Mouse (Mus musculus) cerebellum, adult 2 months (tissue): ENCODE data around the gene Shank3. TPM values are rescaled to one million over a fixed set of nuclear protein-coding genes. Genes with fewer than 3 reads are reported as not detected.

ENCODE experiments used
- DNase-seq, 2 experiments: peaks; one replicate each; pipeline ENCODE4 v3.0.0; 2021
- H3K27ac ChIP-seq: fragments of 200-500 bp; 2 replicates; pipeline ENCODE4 v1.5.1; 2012; ENCODE audit warnings: low read length, control low read depth, inconsistent platforms; ENCODE audit not compliant: insufficient read depth
- H3K27me3 ChIP-seq: fragments of 200-500 bp; 2 replicates; pipeline ENCODE4 v1.6.1; 2012; ENCODE audit warnings: inconsistent platforms, mild to moderate bottlenecking, low read length, moderate library complexity; ENCODE audit not compliant: control insufficient read depth, insufficient read depth
- H3K4me1 ChIP-seq: fragments of 200-500 bp; 2 replicates; pipeline ENCODE4 v1.6.1; 2011; ENCODE audit warnings: low read length; ENCODE audit not compliant: control insufficient read depth, insufficient read depth
- H3K4me3 ChIP-seq: fragments of 200-500 bp; replicated peaks from 2 replicates; pipeline ENCODE3; 2011; ENCODE audit warnings: mild to moderate bottlenecking, low read depth, low read length, control low read depth; ENCODE audit not compliant: insufficient read depth
- CTCF ChIP-seq: fragments of 200-500 bp; IDR thresholded peaks from 2 replicates; pipeline ENCODE4 v1.5.1; 2011; ENCODE audit warnings: low read depth, mild to moderate bottlenecking, control low read depth, low read length, moderate library complexity, borderline replicate concordance; ENCODE audit not compliant: insufficient read depth
- POLR2A ChIP-seq: fragments of 200-500 bp; IDR thresholded peaks from 2 replicates; pipeline ENCODE4 v1.6.1; 2011; ENCODE audit warnings: low read length, control low read depth, borderline replicate concordance; ENCODE audit not compliant: insufficient read depth
- WGBS: fragments of 180-500 bp; shearing (Covaris S2); methylation state at CpG from one replicate; pipeline ENCODE4 v1.1.7; 2018; 5-methylcytosine and 5-hydroxymethylcytosine counted together
- polyA plus RNA-seq: library from polyadenylated mRNA; depleted of rRNA; stranded (reverse); fragments of >200 nt; gene quantifications from 2 replicates; pipeline ENCODE4 v1.2.3, GENCODE M21; 2012

Shank3 gene
- polyA plus RNA-seq, 1 experiment = 84.7 TPM

- no peaks in the 10 kb centered on the region for H3K4me1 ChIP-seq
- no peak for DNase-seq
- H3K27ac ChIP-seq = no peak overlapping the region
- no peak for TF ChIP-seq CTCF
- TF ChIP-seq POLR2A = no peak
- H3K27me3 ChIP-seq = no peaks in the 10 kb centered on the region
- 80% methylated on average over 5 of the region's 5 CpGs for WGBS
- H3K4me3 ChIP-seq = no peak overlapping the region
Observed at GRCm38 (mm10) chr15:89585101-89585500, 85.7 kb downstream of the Shank3 start.

DNA sequence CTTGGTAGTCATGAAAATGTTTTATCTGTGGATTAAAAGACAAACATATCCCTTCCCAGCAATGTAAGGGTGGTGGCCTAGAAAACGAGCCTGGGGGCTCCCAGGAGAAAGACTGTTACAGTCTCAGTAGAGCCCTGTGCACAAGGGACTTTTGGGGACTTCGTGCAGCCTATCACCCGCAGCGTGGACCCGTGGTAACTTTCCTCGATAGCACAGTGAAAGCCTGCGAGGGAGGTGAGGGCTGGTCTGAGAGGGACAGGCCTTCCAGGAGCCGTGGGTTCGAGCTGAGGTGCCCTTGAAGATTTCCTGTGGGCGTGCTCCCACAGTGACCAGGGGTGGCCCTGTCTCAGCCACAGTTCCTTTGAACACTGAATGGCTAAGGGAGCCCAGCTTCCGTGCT is 86.2 kb downstream of the Shank3 start:
- H3K4me1 ChIP-seq = no peaks in the 10 kb centered on the region
- no peaks in the 10 kb centered on the region for H3K27me3 ChIP-seq
- no peak for TF ChIP-seq CTCF
- TF ChIP-seq POLR2A = no peak
- no peak overlapping the region for H3K27ac ChIP-seq
- no peak overlapping the region for H3K4me3 ChIP-seq
- 93% methylated on average over 11 of the region's 11 CpGs for WGBS
- DNase-seq = no peak

DNA sequence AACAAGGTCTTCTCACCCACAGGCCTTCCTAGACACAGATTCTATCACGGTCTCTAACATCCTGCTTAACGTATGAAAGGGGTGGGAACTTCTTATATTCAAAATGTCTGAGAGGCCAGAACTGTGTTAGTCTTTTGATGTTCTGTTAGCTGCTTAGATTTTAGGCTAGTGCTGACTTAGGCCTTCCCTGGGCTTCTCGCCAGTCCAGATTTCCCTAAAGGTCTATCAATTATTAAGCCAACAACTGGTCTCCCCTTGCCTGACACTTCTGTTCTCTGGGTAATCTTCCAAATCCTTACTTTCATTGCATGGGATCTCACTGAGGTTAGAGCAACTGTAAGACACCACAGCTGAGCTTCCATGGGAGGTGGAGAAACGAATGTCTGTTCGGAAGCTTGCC is 89.7 kb downstream of the Shank3 start:
- H3K27me3 ChIP-seq = no peaks in the 10 kb centered on the region
- H3K4me1 ChIP-seq = no peaks in the 10 kb centered on the region; the same call in 1 of the 2 replicates
- DNase-seq = no peak
- no peak overlapping the region for H3K27ac ChIP-seq
- TF ChIP-seq CTCF (no peak), POLR2A (no peak)
- 66% methylated on average over 5 of the region's 5 CpGs for WGBS
- H3K4me3 ChIP-seq = no peak overlapping the region

- DNase-seq = no peak
- Histone ChIP-seq H3K4me3 (peak overlapping the region; percentile 96), H3K4me1 (no peaks in the 10 kb centered on the region; the same call in 1 of the 2 replicates), H3K27me3 (no peaks in the 10 kb centered on the region), H3K27ac (no peak overlapping the region)
- 1% methylated on average over 30 of the region's 30 CpGs for WGBS
- TF ChIP-seq CTCF = no peak
- TF ChIP-seq POLR2A = no peak
Observed at GRCm38 (mm10) chr15:89591317-89591716, 91.9 kb downstream of the Shank3 start.

- TF ChIP-seq POLR2A = peak; percentile 76; the same call in 1 of the 2 replicates
- TF ChIP-seq CTCF = no peak
- WGBS = under 1% methylated on average over 35 of the region's 35 CpGs
Observed at GRCm38 (mm10) chr15:89591723-89592455, 92.5 kb downstream of the Shank3 start, which contains the start of gene Rabl2. Gene Rabl2 (minus strand): TSS chr15:89591923.

GRCm38 (mm10) chr15:89592548-89592947 is 93.1 kb downstream of the Shank3 start:
- H3K27ac ChIP-seq = no peak overlapping the region
- TF ChIP-seq CTCF = no peak
- TF ChIP-seq POLR2A = no peak
- no peak for DNase-seq
- 50% methylated on average over 4 of the region's 4 CpGs for WGBS
- no peaks in the 10 kb centered on the region for H3K27me3 ChIP-seq
- no peak overlapping the region for H3K4me3 ChIP-seq
- no peaks in the 10 kb centered on the region; the same call in 1 of the 2 replicates for H3K4me1 ChIP-seq

More at GRCm38 (mm10) chr15:89591723-89592455, 92.5 kb downstream of the Shank3 start, which contains the start of gene Rabl2:
- no peaks in the 10 kb centered on the region for H3K27me3 ChIP-seq
- DNase-seq = peak; percentile 85 to 86
- H3K27ac ChIP-seq = peak within 1 kb of the TSS; percentile 36; the same call in 1 of the 2 replicates
- H3K4me1 ChIP-seq = no peaks in the 10 kb centered on the region; the same call in 1 of the 2 replicates
- H3K4me3 ChIP-seq = peak within 1 kb of the TSS; percentile 96

DNA sequence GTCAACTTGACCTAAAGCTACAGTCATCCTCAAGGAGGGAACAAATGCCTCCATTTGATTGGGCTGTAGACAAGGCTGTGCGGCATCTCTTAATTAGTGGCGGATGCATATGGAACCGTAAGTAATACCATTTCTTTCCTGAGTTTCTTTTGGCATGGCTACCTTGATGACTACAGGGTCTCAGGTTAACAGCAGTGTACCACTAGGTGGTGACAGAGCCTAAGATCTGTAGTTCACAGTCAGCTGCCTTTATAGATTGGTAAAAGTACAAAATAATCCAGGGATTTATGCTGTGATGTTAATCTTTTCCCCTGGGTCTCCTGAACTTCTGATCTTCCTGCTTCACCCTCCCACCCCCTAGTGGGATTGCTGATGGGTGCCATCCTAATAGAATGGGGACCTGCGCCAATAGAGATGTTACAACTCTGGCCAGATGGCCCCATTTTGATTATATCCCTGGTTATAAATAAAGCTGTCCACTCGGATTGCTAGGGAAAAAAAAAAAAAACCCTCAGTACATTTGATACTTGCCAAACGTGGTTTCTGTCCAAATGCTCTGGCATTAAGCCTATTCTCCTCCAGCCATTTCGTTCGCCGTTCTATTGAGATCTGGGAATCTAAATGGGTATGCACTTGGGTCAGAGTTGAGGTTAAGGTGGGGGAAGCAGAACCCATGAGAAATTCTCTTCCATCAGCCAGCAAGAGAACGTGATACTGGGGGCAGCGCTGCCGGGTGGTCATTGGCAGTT is 106.6 kb downstream of the Shank3 start:
- Histone ChIP-seq H3K4me1 (no peaks in the 10 kb centered on the region; the same call in 1 of the 2 replicates), H3K4me3 (no peak overlapping the region), H3K27ac (no peak overlapping the region), H3K27me3 (no peaks in the 10 kb centered on the region)
- no peak for DNase-seq
- no peak for TF ChIP-seq POLR2A
- TF ChIP-seq CTCF = peak; percentile 4; the same call in 1 of the 2 replicates
- 28% methylated on average over 12 of the region's 12 CpGs for WGBS
